Mouse (Mus musculus) heart, embryonic 13.5 days (tissue): ENCODE results near the gene Crybg1. TPM values are rescaled to one million over a fixed set of nuclear protein-coding genes. Genes with fewer than 3 reads are reported as not detected.

Experiments
- ATAC-seq: fragments of 200-750 bp; cut with Nextera tagmentation; 2 replicates; pipeline ENCODE4 v1.8.0; 2017; ENCODE audit warnings: moderate TSS enrichment; ENCODE audit not compliant: insufficient number of reproducible peaks, low FRiP score, low TSS enrichment; ENCODE audit errors: extremely low read depth
- H3K27ac ChIP-seq: fragments of 300-500 bp; sonication (generic); replicated peaks from 2 replicates; pipeline ENCODE4 v1.5.1; 2015; ENCODE audit warnings: moderate library complexity, mild to moderate bottlenecking, inconsistent platforms
- H3K27me3 ChIP-seq: fragments of 300-500 bp; sonication (generic); replicated peaks from 2 replicates; pipeline ENCODE4 v1.6.1; 2015; ENCODE audit warnings: mild to moderate bottlenecking, inconsistent platforms
- H3K36me3 ChIP-seq: fragments of 300-500 bp; sonication (generic); 2 replicates; pipeline ENCODE4 v1.6.1; 2015; ENCODE audit warnings: mild to moderate bottlenecking, inconsistent platforms
- H3K4me1 ChIP-seq: fragments of 300-500 bp; sonication (generic); 2 replicates; pipeline ENCODE4 v1.6.1; 2015; ENCODE audit warnings: inconsistent platforms
- H3K4me2 ChIP-seq: fragments of 300-500 bp; sonication (generic); 2 replicates; pipeline ENCODE4 v1.6.1; 2015; ENCODE audit warnings: inconsistent platforms, mild to moderate bottlenecking, moderate library complexity
- H3K4me3 ChIP-seq: fragments of 300-500 bp; sonication (generic); 2 replicates; pipeline ENCODE4 v1.5.1; 2015; ENCODE audit warnings: moderate library complexity, mild to moderate bottlenecking, inconsistent platforms
- H3K9ac ChIP-seq: fragments of 300-500 bp; sonication (generic); 2 replicates; pipeline ENCODE4 v1.6.1; 2015; ENCODE audit warnings: inconsistent platforms, mild to moderate bottlenecking, moderate library complexity
- H3K9me3 ChIP-seq: fragments of 300-500 bp; sonication (generic); 2 replicates; pipeline ENCODE4 v1.6.1; 2016; ENCODE audit warnings: inconsistent platforms
- WGBS: fragments of 180-500 bp; shearing (Covaris S2); methylation state at CpG from one replicate; pipeline ENCODE4 v1.1.7; 2015; ENCODE audit warnings: mixed read lengths; 5-methylcytosine and 5-hydroxymethylcytosine counted together
- polyA plus RNA-seq: library from polyadenylated mRNA; unstranded; fragments of >200 nt; fragmentation: Nextera tagmentation; extraction: Ambion mirVana; gene quantifications from 2 replicates; pipeline ENCODE4 v1.2.1, GENCODE M21; 2015

Gene Crybg1
- polyA plus RNA-seq, 1 experiment from 2014 or later = 0.08 TPM

GRCm38 (mm10) chr10:44004221-44004751 is 144.4 kb downstream of the Crybg1 start:
- Histone ChIP-seq H3K9me3 (no peaks in the 10 kb centered on the region), H3K9ac (peak overlapping the region; percentile 77)

DNA sequence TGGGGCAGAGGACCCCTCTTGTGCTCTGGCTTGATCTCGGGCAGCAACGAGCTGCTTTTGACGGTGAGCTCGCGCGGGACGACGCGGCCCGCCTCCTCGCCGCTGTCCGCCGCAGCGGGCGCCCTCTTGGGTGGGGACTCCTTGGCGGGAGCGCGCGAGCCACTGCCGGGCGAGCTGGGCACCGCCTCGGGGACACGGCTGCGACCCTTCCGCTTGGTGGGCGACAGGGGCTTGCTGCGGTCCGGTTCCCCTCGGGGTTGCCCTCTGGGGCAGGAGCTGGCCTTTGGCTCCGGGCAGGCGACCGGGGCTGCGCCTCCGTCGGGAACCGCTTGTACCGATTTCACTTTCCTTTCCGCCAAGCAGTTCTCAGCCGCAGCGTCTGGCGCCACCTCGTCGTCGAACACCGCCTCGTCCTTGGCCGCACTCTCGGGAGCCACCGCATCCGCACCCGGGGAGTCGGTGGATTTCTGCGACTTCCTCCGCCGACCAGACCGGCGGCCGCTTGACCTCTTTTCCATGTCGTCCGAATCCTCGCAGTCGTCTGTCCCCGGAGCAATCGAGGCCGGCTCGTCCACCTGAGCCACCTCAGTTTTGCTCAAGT is 145.0 kb downstream of the Crybg1 start:
- H3K9me3 ChIP-seq = no peaks in the 10 kb centered on the region
- no peak for ATAC-seq
- H3K36me3 ChIP-seq = no peaks in the 10 kb centered on the region
- under 1% methylated on average over 61 of the region's 68 CpGs for WGBS
- H3K4me2 ChIP-seq = peak overlapping the region; percentile 82
- peak overlapping the region; percentile 78 for H3K4me3 ChIP-seq
- peaks cover 26% of the 10 kb centered on the region for H3K4me1 ChIP-seq
- H3K9ac ChIP-seq = peak overlapping the region; percentile 77
- H3K27me3 ChIP-seq = peaks cover 99% of the 10 kb centered on the region
- no peak overlapping the region for H3K27ac ChIP-seq

More at GRCm38 (mm10) chr10:44004221-44004751, 144.4 kb downstream of the Crybg1 start:
- WGBS = 1% methylated on average over 33 of the region's 33 CpGs
- no peaks in the 10 kb centered on the region for H3K36me3 ChIP-seq
- peaks cover 25% of the 10 kb centered on the region for H3K4me1 ChIP-seq
- ATAC-seq = no peak
- no peak overlapping the region for H3K27ac ChIP-seq
- peak overlapping the region; percentile 78 for H3K4me3 ChIP-seq
- peaks cover 99% of the 10 kb centered on the region for H3K27me3 ChIP-seq
- H3K4me2 ChIP-seq = peak overlapping the region; percentile 82

- no peaks in the 10 kb centered on the region for H3K36me3 ChIP-seq
- peak overlapping the region; percentile 77 for H3K9ac ChIP-seq
- peak overlapping the region; percentile 82 for H3K4me2 ChIP-seq
- H3K27me3 ChIP-seq = peaks cover 99% of the 10 kb centered on the region
- no peak overlapping the region for H3K27ac ChIP-seq
- H3K4me3 ChIP-seq = peak overlapping the region; percentile 78
- 4% methylated on average over 11 of the region's 11 CpGs for WGBS
- no peaks in the 10 kb centered on the region for H3K9me3 ChIP-seq
- peaks cover 31% of the 10 kb centered on the region for H3K4me1 ChIP-seq
- ATAC-seq = no peak
Measured at GRCm38 (mm10) chr10:44002995-44003524, 145.6 kb downstream of the Crybg1 start.

DNA sequence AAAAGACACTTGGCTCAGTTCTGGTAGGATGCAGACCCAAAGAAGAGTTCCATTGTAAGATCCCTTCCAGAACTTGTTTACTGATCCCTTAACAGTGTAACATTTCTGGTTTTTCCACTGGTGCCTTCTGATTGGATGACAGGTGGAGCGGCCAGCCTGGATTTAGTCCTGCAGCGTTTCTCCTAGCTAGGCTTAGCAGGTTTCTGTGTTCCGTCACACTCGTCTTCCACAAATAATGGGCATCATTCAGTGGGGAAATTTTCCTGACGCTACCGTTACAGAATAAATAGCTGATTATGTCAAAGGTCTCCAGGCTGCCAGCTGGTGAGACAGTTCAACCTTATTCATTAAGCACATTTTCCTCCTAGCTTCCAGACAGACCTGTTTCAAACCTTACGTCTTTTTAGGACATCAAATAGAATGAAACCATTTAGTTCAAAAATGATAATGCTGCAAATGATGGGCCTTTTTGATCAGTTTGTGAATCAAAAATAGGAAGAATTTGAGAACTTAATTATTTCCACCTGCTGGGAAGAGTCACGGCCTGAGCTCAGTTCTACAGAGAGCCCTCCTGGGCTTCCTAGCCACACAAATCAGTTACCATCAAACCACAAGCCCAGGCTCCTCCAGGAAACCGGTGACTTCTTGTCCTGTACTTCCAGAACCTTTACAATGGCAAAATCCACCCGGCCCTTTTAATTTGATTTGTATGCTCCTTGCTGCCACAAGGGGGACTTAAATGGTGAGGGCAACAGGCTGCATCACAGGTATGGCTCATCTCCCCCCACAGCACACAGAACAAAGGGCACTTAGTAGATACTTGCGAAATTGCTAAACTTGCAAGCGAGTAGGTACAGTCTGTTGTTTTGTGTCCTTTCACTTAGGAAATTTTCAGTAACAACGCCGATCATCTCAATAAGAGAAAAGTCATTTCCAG is 146.4 kb downstream of the Crybg1 start:
- Histone ChIP-seq H3K4me2 (no peak overlapping the region), H3K9me3 (no peaks in the 10 kb centered on the region), H3K4me1 (peaks cover 33% of the 10 kb centered on the region), H3K4me3 (0 out of 2 replicates have a peak overlapping the region, but pooled peaks have one; percentile 9), H3K9ac (no peak overlapping the region), H3K27me3 (peaks cover 97% of the 10 kb centered on the region), H3K27ac (no peak overlapping the region), H3K36me3 (no peaks in the 10 kb centered on the region)
- ATAC-seq = no peak
- 28% methylated on average over 14 of the region's 14 CpGs for WGBS

DNA sequence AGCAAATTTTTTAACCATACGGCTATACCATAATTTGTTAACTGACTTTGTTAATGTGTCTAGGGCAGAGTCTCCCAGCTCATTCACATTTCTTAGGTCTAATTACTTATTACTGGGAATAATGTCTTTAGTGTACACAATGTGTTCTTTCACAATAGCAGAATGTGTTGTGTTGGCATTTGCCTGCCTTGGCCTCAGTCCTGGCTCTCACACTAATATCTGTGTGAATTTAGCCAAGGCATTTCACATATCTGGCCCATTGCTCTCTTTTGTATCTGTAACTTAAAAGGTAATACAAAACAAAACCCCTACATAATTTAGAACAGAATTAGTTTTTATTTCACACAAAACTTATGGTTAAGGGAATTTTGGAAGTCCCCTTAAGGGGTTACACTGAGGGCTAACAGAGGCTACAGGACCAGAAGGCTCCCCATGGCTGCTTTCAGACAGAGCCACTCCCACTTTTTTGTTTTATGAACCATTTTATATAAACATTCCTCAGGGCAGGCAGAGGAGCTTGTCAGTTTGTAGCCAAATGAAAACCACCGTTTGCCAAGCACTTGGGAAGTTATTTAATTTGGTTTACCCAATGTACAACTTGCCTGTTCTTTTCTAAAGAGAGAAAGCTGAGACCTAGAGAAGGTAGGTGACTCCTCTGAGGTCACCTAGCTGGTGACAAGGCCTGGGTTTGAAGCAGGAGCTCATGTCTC is 148.3 kb downstream of the Crybg1 start:
- H3K36me3 ChIP-seq = no peaks in the 10 kb centered on the region
- H3K9ac ChIP-seq = no peak overlapping the region
- H3K4me3 ChIP-seq = no peak overlapping the region
- no peak for ATAC-seq
- no peak overlapping the region for H3K4me2 ChIP-seq
- H3K9me3 ChIP-seq = no peaks in the 10 kb centered on the region
- H3K4me1 ChIP-seq = peaks cover 26% of the 10 kb centered on the region
- WGBS = 51% methylated on average over 2 of the region's 2 CpGs
- peaks cover 77% of the 10 kb centered on the region for H3K27me3 ChIP-seq
- no peak overlapping the region for H3K27ac ChIP-seq

- 41% methylated on average over 8 of the region's 8 CpGs for WGBS
- H3K4me1 ChIP-seq = peaks cover 17% of the 10 kb centered on the region
- H3K4me2 ChIP-seq = no peak overlapping the region
- no peak overlapping the region for H3K27ac ChIP-seq
- no peak overlapping the region for H3K9ac ChIP-seq
- no peak for ATAC-seq
- no peak overlapping the region for H3K4me3 ChIP-seq
- no peaks in the 10 kb centered on the region for H3K9me3 ChIP-seq
- H3K27me3 ChIP-seq = peaks cover 60% of the 10 kb centered on the region
- no peaks in the 10 kb centered on the region for H3K36me3 ChIP-seq
Measured at GRCm38 (mm10) chr10:43998503-43999082, 150.1 kb downstream of the Crybg1 start.

DNA sequence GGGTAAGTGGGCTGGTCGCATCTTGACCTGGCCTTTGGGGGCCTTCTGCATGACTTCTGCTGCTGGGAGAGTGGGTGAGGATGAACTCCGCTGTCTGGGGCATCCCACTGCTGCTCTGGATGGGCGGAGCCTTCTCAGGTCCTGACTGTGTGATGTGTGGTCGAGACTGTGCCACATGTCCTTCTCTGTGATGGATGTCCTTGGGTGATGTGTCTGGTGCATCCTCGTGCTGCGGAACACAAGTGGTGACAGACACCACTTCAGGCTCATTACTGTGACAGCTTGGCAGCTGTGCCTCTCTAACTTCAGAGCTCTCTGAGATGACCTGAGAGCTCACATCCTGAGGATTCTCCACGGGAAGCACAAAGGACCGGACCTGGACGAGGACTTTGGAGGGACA is 150.6 kb downstream of the Crybg1 start:
- Histone ChIP-seq H3K9ac (no peak overlapping the region), H3K27ac (no peak overlapping the region), H3K27me3 (peaks cover 54% of the 10 kb centered on the region), H3K36me3 (no peaks in the 10 kb centered on the region), H3K4me1 (0 out of 2 replicates have a peak, but pooled peaks cover 12% of the 10 kb centered on the region), H3K9me3 (no peaks in the 10 kb centered on the region), H3K4me2 (no peak overlapping the region), H3K4me3 (no peak overlapping the region)
- no peak for ATAC-seq
- WGBS = 36% methylated on average over 9 of the region's 9 CpGs

DNA sequence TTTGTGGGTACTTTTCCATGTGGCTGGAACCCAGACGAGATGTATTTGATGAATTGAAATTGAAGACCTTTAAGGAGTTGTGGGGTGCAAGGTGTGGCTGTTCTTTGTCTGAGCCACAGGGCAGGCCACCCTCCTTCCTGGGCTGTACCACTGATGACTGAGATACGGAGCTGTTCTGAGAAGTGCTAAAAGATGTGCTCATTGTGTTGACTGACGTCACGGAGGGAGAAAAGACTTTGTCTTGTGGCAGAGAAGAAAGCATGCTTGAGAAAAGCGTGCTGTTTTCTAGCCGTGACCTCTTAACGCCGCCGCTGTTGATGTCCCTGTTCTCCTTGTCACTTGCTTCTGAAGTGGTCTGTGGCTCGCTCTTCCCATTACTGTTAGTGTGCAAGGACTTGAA is 151.4 kb downstream of the Crybg1 start:
- Histone ChIP-seq H3K4me3 (no peak overlapping the region), H3K9ac (no peak overlapping the region), H3K4me1 (0 out of 2 replicates have a peak, but pooled peaks cover 12% of the 10 kb centered on the region), H3K27ac (no peak overlapping the region), H3K36me3 (no peaks in the 10 kb centered on the region), H3K9me3 (no peaks in the 10 kb centered on the region), H3K4me2 (no peak overlapping the region), H3K27me3 (peaks cover 47% of the 10 kb centered on the region)
- 56% methylated on average over 10 of the region's 10 CpGs for WGBS
- ATAC-seq = no peak

DNA sequence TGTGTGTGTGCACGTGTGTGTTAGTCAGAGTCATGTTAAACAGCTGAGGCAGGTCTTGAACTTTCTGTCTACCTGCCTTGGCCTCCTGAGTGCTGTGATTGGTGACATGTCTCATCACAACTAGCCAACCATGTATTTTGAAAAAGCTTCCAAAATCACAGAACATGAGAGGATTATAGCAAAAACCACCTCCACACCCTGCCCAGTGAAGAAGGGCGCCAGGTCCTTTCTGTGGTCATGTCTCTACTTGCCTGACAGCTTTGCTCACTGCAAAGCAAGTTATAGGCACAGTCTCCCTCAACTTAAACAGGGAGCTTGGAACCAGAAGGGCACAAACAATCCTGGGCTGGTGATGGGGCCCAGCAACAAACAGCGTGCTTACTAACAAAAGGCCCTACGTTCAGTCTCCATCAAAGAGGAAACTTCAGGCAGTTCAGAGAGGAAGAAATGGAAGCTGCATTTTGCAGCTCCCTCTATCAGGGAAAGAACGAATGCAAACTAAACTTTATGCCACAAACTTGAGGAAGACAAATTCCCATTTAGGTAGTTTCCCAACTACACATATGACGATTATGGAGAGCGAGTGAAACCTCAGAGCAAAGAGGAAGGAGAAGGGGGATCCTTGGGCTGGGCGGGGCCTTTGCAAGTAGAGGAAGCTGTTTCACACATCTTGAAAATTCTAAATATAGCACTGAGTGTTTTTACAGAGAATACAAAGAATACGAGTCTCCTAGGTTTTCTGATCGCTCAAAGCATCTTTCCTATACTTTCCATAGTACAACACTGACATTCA is 152.6 kb downstream of the Crybg1 start:
- H3K9me3 ChIP-seq = no peaks in the 10 kb centered on the region
- no peak overlapping the region for H3K9ac ChIP-seq
- H3K4me2 ChIP-seq = no peak overlapping the region
- WGBS = 69% methylated on average over 10 of the region's 10 CpGs
- H3K27ac ChIP-seq = no peak overlapping the region
- H3K4me3 ChIP-seq = no peak overlapping the region
- no peak for ATAC-seq
- peaks cover 35% of the 10 kb centered on the region for H3K27me3 ChIP-seq
- H3K4me1 ChIP-seq = 0 out of 2 replicates have a peak, but pooled peaks cover 12% of the 10 kb centered on the region
- no peaks in the 10 kb centered on the region for H3K36me3 ChIP-seq

DNA sequence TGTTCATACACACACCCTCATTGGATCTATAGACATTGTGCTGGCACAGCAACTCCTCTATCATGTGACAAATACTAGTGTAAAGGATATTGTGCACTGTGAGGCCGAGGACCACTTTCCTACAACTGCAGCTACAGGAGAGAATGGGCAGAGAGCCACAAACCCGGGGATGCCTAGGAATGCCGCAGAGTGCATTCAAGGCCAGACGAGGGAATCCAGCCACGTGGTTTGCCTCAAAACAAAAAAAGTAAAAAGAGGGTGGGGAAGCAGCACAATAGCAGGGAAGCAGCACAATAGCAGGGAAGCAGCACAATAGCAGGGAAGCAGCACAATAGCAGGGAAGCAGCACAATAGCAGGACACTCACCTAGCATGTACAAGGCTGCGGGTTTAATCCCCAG is 155.5 kb downstream of the Crybg1 start:
- WGBS = 31% methylated on average over 6 of the region's 6 CpGs

More for the DNA sequence above, 155.5 kb downstream of the Crybg1 start:
- ATAC-seq = no peak
- Histone ChIP-seq H3K4me1 (0 out of 2 replicates have a peak, but pooled peaks cover 7% of the 10 kb centered on the region), H3K27me3 (peaks cover 7% of the 10 kb centered on the region; the same call in 1 of the 2 replicates), H3K4me2 (no peak overlapping the region), H3K4me3 (no peak overlapping the region), H3K27ac (no peak overlapping the region), H3K9me3 (no peaks in the 10 kb centered on the region), H3K9ac (no peak overlapping the region), H3K36me3 (no peaks in the 10 kb centered on the region)
